Mouse (Mus musculus): ENCODE data around the gene Hagh. TPM values are rescaled to one million over a fixed set of nuclear protein-coding genes. Genes with fewer than 3 reads are reported as not detected.

Hagh gene
- polyA plus RNA-seq, 1 experiment from 2014 or later: 61.5 TPM

DNA sequence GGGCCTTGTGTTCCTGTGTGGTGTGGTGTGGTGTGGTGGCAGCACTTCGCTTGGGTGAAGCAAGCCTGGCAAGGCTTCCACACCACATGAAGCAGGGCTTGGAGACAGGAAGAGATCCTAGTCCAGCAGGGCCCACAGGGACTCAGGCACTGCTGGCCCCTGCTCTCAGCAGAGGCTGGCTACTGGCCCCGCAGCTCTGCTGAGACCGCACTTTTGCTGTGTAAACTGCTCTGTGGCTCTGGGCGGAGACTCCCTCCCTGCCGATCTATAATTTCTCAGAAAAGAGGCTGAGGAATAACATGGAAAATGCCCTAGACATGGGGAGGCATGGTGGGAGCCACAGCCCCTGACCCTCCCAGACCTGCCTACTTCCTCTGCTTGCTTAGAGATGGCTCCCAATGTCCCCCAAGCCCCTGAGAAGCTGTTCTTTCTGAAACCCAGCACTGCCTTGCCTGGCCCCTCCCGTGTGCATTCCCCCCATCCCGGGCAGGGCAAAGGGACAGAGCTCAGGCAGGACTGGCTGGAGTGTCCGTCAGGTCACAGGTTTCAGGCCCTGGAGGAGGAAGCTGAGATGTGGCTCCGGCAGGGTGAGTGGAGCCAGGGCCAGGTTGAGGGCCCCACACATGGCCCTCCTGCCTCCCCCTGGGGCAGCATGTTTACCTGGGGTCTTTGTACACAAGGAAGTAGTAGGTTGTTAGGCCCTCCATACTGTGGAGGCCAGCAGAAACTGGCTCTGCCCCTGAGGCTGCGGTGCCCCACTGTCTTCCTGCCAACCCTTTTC is 37.6 kb downstream of the Hagh start:
- Histone ChIP-seq H3K4me2 (no peak overlapping the region), H3K27ac (no peak overlapping the region), H3K27me3 (replicated peaks) (no peaks in the 10 kb centered on the region), H3K4me3 (no peak overlapping the region), H3K4me1 (no peaks in the 10 kb centered on the region), H3K36me3 (replicated peaks) (no peaks in the 10 kb centered on the region; the same call in 1 of the 2 replicates), H3K9me3 (no peaks in the 10 kb centered on the region), H3K9ac (0 out of 2 replicates have a peak overlapping the region, but pooled peaks have one; percentile 6)
- 67% methylated on average over 10 of the region's 10 CpGs for WGBS
- ATAC-seq (replicated peaks): no peak

DNA sequence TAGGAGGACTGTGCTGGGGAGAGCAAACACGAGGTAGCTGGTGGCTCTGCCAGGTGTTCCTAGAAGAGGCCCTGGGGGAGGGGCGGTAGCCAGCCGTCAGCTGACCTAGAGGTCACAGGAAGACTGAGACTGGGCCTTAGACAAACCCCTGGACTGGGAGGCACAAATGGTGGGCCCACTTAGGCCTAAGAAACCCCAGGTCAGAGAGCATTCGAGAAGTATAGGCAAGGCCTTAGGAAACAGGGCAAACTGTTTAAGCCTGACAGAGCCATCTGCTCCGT is 38.1 kb downstream of the Hagh start:
- 47% methylated on average over 5 of the region's 5 CpGs for WGBS
- no peaks in the 10 kb centered on the region for H3K27me3 ChIP-seq (replicated peaks)
- peaks cover under 1% of the 10 kb centered on the region; the same call in 1 of the 2 replicates for H3K36me3 ChIP-seq (replicated peaks)
- no peak overlapping the region for H3K4me3 ChIP-seq
- H3K27ac ChIP-seq: no peak overlapping the region
- H3K4me1 ChIP-seq: no peaks in the 10 kb centered on the region
- ATAC-seq (replicated peaks): no peak
- H3K4me2 ChIP-seq: no peak overlapping the region
- H3K9me3 ChIP-seq: no peaks in the 10 kb centered on the region
- no peak overlapping the region for H3K9ac ChIP-seq

DNA sequence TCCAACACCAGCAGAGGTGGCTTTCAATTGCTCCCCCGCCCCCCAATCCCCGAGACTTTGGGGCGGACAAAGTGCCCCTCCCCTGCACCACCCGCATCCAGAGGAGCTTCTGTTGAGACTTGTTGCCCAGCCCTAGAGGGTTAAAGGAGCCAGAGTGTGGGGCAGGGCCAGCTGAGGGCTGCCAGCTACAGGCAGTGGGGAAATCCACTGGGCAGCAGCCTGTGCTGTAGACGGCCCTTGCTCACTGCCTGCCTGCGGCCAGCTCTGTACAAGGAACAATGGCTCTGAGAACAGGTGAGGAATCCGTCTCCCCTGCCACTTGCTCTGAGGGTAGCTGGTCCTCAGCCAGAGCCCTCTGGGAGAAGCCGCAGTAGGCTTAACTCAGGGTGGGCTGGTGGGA is 38.6 kb downstream of the Hagh start:
- peaks cover 5% of the 10 kb centered on the region; the same call in 1 of the 2 replicates for H3K36me3 ChIP-seq (replicated peaks)

DNA sequence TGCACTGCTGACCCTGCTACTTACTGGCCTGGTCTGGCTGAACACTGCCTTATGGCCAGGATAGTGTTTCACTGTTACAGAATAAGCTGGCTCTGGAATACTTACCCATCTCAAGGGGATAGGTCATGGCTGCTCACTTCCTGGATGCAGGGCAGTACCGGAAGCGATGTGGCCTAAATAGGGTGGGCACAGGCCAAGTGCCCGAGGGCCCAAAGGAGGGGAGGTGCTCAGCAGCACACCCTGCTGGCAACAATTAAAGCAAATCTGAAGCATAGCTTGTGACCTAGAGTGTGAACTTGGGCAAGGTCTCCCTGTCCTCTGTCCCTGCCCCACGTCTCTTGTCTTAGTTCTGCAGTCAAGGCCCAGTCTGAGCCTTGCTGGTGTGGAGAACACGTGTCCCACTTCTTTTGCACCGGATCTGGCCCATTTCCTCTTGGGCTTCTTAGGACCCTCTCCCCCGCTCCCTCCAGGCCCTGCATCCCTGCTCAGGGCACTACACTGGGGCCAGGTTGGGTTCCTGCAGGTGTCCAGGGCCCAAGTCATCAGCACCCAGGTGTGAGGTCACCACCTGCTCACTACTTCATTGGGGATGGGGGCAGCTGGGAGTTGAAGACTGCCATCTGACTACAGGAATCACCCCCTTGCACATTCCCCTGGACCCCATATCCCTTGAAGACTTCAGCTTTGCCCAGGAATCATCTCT is 41.9 kb downstream of the Hagh start:
- Histone ChIP-seq H3K9ac (no peak overlapping the region), H3K27me3 (replicated peaks) (no peaks in the 10 kb centered on the region), H3K4me3 (no peak overlapping the region), H3K4me1 (peaks cover 12% of the 10 kb centered on the region), H3K4me2 (no peak overlapping the region), H3K9me3 (no peaks in the 10 kb centered on the region), H3K36me3 (replicated peaks) (peaks cover 10% of the 10 kb centered on the region; the same call in 1 of the 2 replicates), H3K27ac (no peak overlapping the region)
- WGBS: 49% methylated on average over 7 of the region's 7 CpGs
- no peak for ATAC-seq (replicated peaks)

More for the DNA sequence above, 38.6 kb downstream of the Hagh start:
- H3K27ac ChIP-seq: no peak overlapping the region
- no peaks in the 10 kb centered on the region for H3K4me1 ChIP-seq
- H3K9ac ChIP-seq: no peak overlapping the region
- no peak overlapping the region for H3K4me2 ChIP-seq
- 69% methylated on average over 8 of the region's 8 CpGs for WGBS
- no peak for ATAC-seq (replicated peaks)
- no peak overlapping the region for H3K4me3 ChIP-seq
- no peaks in the 10 kb centered on the region for H3K9me3 ChIP-seq
- H3K27me3 ChIP-seq (replicated peaks): no peaks in the 10 kb centered on the region

DNA sequence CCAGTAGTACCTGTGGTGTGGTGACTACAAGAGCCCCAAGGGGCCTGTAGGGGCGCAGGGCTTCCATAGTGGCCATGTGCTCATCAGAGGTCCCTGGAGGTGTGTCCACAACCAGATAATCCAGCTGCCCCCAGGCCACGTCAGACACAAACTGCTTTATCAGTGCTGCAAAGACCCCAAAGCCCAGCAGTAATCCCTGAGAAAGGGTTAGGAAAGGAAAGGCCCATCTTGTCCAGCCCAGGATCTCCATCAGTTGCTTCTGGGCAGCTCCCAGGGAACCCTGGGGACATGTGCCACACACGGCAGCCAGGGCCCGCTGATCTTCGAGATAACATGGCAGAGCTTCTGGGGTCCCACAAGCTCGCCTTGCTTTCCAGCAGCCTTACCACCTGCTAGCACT is 44.4 kb downstream of the Hagh start:
- no peak overlapping the region for H3K9ac ChIP-seq
- no peak for ATAC-seq (replicated peaks)
- H3K4me1 ChIP-seq: peaks cover 31% of the 10 kb centered on the region
- H3K27ac ChIP-seq: no peak overlapping the region
- H3K4me2 ChIP-seq: no peak overlapping the region
- H3K36me3 ChIP-seq (replicated peaks): peaks cover 10% of the 10 kb centered on the region; the same call in 1 of the 2 replicates
- WGBS: 83% methylated on average over 6 of the region's 6 CpGs
- no peak overlapping the region for H3K4me3 ChIP-seq
- no peaks in the 10 kb centered on the region for H3K9me3 ChIP-seq
- no peaks in the 10 kb centered on the region for H3K27me3 ChIP-seq (replicated peaks)

DNA sequence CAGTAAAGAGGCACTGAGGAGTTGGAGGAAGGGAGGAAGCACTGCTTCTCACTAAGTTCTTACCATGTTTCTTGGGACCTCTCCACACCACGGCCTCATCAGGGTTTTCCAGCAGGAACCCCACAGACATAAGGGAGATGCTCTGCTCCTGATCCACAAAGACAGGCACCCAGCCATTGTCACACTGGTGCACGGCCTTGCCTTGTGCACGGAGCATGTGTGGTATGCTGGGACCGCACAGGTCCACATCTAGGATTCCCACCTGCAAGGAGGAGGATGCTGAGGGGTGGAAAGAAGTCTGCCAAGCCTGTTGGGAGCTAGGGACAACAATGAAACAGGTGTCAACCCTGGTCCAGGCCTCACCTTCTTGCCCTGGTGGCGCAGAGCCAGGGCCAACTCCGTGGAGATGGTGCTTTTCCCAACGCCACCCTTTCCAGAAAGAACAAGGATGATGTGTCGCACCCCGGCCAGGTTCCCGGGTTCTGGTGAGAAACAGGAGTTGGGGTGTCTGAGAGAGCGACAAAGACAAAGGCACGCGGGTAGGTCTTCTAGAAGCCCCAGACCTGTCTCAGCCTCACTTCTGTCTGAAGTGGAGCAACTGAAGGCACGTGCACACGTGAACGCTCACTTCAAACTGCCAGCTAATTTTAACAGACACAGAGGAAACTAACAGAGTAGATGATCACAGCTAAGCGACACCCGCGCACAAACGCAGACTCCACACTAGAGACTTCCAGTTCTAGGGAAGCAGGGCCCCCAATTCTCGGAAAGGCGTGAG is 45.6 kb downstream of the Hagh start:
- peaks cover 14% of the 10 kb centered on the region for H3K36me3 ChIP-seq (replicated peaks)
- ATAC-seq (replicated peaks): no peak
- H3K9me3 ChIP-seq: no peaks in the 10 kb centered on the region
- H3K4me2 ChIP-seq: peak overlapping the region; percentile 91
- no peaks in the 10 kb centered on the region for H3K27me3 ChIP-seq (replicated peaks)
- WGBS: 22% methylated on average over 22 of the region's 22 CpGs
- H3K4me1 ChIP-seq: peaks cover 31% of the 10 kb centered on the region
- peak overlapping the region; percentile 57 for H3K9ac ChIP-seq
- peak overlapping the region; percentile 31; the same call in 1 of the 2 replicates for H3K27ac ChIP-seq
- peak overlapping the region; percentile 81 for H3K4me3 ChIP-seq

DNA sequence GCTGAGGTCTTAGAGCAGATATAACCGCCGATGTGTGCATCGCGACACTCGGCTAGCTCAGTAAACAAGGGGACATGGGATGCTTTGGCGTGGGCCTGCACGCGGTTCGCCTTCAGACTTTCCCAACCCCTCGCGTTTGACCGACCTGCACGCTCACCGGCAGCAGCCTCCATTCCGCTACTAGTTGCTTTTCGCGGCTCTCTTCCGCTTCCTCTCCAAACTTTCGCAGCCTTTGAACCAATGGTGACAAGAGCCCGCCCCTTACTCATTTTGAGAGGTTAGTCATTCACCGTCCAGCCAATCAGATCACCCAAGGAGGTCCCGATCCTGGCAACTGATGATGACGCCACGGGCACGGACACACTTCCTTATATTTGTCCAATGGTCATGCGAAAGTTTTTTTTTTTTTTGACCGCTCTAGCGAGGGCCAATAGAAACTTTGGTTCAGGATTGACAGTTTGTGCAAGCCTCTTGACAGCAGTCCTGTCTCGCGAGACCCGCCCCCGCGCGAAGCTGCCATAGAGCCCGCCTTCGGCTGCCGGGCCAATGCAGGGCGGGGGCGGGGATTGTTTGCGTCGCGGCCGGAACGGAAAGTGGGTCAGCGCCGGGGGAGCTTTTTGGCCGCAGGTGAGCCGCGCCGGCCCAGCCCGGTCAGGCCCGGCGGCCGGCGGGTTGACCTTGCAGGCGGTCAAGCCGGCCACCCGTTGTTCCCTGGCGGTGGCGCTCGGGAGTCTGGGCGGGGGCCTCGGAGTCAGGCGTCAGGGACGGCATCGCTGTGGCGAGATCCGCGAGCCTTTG is 46.4 kb downstream of the Hagh start, which contains the start of the genes Nubp2 and Spsb3:
Gene Nubp2, minus strand, starts transcription at position 216 of the 798 bp plus-strand sequence.
Gene Spsb3, plus strand, starts transcription at position 510 of the 798 bp plus-strand sequence.
- Histone ChIP-seq H3K27ac (peak within 1 kb of the TSS; percentile 82), H3K4me3 (peak within 1 kb of the TSS; percentile 81), H3K4me2 (peak within 1 kb of the TSS; percentile 91), H3K9ac (peak within 1 kb of the TSS; percentile 71), H3K4me1 (peaks cover 31% of the 10 kb centered on the region), H3K36me3 (replicated peaks) (peaks cover 21% of the 10 kb centered on the region), H3K9me3 (no peaks in the 10 kb centered on the region), H3K27me3 (replicated peaks) (no peaks in the 10 kb centered on the region)
- ATAC-seq (replicated peaks): peak; percentile 97
- under 1% methylated on average over 69 of the region's 69 CpGs for WGBS

DNA sequence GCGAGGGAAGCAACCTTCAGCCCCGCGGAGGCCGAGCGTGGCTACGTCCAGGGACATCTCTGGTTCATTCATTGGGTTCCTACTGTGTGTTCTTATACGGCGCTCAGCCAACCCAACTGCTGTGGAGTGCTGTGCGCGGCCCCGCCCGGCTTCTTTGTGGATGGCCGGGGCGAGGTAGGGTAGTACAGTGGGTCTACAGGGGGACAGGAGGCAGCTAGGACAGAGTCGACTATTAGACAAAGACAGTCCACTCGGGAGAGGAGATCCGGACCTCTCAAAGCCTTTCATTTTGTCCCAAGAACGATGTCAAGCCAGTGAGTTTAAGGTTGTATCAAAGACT is 47.0 kb downstream of the Hagh start:
- 1% methylated on average over 18 of the region's 18 CpGs for WGBS
- H3K27me3 ChIP-seq (replicated peaks): no peaks in the 10 kb centered on the region
- peak; percentile 53 for ATAC-seq (replicated peaks)
- H3K36me3 ChIP-seq (replicated peaks): peaks cover 24% of the 10 kb centered on the region
- peak overlapping the region; percentile 90 for H3K4me2 ChIP-seq
- peak overlapping the region; percentile 71 for H3K9ac ChIP-seq
- peaks cover 31% of the 10 kb centered on the region for H3K4me1 ChIP-seq
- peak overlapping the region; percentile 82 for H3K27ac ChIP-seq
- peak overlapping the region; percentile 81 for H3K4me3 ChIP-seq
- no peaks in the 10 kb centered on the region for H3K9me3 ChIP-seq

DNA sequence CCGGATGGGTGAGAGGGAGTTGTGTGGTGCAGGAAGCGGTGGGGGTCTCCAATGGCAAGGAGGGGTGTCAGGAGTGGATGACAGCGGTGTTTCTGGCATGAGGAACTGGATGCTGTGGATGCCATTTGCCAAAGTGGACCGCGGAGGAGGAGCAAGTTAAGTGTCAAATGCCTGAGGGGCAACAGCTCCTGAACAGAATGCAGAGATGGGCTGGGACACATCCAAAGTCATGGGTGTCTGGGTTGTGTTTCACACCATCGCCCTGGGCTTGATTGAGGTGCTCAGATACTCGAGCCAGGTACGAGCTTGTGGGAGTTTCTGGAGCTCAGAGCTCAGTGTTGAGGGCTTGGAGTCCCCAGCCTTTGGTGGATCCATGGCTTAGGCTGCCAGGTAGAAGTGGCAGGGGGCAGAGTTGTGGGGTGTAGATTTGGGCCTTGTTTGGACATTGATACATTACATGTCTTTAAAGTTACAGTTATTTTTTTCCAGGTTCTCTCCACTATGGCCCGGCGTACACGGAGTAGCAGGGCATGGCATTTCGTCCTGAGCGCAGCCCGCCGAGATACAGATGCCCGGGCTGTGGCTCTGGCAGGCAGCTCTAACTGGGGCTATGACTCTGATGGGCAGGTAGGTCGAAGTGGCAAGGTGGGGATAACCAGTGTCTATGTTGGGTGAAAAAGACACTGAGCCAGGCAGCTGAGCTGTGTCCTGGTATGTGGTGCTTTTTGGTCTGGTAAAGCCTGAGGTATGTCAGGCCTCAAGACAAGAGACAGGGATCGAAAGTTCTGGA is 47.5 kb downstream of the Hagh start:
- Histone ChIP-seq H3K4me2 (peak overlapping the region; percentile 90), H3K27ac (peak overlapping the region; percentile 82), H3K36me3 (replicated peaks) (peaks cover 24% of the 10 kb centered on the region), H3K27me3 (replicated peaks) (no peaks in the 10 kb centered on the region), H3K4me3 (peak overlapping the region; percentile 81), H3K4me1 (peaks cover 31% of the 10 kb centered on the region), H3K9me3 (no peaks in the 10 kb centered on the region), H3K9ac (peak overlapping the region; percentile 71)
- WGBS: 68% methylated on average over 18 of the region's 18 CpGs
- no peak for ATAC-seq (replicated peaks)

DNA sequence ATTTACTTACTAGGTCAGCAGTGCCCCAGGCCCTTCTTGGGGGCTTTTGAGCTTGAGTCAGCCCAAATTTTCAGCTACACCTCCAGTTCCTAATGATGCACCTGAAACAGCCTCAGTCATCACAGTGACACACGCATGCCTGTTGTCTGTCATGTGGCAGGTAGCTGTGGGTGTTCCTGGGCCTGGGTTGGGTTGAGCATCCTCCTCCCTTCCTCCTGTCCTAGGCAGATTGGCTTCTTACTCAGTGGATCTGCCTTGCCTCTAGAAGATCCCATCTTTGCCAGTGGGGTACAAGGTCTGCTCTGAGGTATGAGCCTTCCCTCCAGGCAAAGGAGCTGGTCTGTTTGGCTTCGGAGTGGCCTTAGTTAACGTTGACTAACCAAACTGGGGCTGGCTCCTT is 48.9 kb downstream of the Hagh start:
- Histone ChIP-seq H3K4me1 (peaks cover 42% of the 10 kb centered on the region), H3K4me2 (no peak overlapping the region), H3K4me3 (no peak overlapping the region), H3K27me3 (replicated peaks) (no peaks in the 10 kb centered on the region), H3K9ac (no peak overlapping the region), H3K9me3 (no peaks in the 10 kb centered on the region), H3K27ac (no peak overlapping the region), H3K36me3 (replicated peaks) (peaks cover 25% of the 10 kb centered on the region)
- no peak for ATAC-seq (replicated peaks)
- 88% methylated on average over 3 of the region's 3 CpGs for WGBS

Data from midbrain, embryonic 15.5 days (tissue).